Mouse (Mus musculus) cerebellum, postnatal 4 days (tissue): ENCODE measurements around the gene Fgfr2.

Experiments used
- DNase-seq, 2 experiments: peaks; one replicate each; pipeline ENCODE4 v3.0.0; 2022; ENCODE audit warnings: low spot score in 2 of 2, mixed read lengths in 1 of 2

The Fgfr2 gene

DNA sequence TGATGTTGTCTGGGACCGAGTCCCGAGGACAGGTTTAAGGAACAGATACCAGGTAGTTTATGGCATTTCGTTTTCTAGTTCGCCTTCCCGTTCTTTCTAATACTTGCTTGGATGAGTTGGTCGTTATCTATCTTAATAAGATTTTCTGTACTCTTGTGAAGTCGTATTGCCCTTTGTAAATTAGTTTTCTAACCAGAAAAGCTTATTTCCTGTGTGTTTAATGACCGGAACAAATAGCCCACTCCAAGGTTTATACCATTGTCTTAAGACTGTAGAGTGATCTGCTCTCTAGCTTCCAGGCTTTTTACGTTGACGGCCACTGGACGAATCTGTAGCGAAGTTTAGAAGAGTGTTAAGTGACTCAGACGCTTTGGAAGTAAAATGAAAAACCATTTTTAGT lies 2256.5 kb downstream of the Fgfr2 start:
- DNase-seq = no peak

DNA sequence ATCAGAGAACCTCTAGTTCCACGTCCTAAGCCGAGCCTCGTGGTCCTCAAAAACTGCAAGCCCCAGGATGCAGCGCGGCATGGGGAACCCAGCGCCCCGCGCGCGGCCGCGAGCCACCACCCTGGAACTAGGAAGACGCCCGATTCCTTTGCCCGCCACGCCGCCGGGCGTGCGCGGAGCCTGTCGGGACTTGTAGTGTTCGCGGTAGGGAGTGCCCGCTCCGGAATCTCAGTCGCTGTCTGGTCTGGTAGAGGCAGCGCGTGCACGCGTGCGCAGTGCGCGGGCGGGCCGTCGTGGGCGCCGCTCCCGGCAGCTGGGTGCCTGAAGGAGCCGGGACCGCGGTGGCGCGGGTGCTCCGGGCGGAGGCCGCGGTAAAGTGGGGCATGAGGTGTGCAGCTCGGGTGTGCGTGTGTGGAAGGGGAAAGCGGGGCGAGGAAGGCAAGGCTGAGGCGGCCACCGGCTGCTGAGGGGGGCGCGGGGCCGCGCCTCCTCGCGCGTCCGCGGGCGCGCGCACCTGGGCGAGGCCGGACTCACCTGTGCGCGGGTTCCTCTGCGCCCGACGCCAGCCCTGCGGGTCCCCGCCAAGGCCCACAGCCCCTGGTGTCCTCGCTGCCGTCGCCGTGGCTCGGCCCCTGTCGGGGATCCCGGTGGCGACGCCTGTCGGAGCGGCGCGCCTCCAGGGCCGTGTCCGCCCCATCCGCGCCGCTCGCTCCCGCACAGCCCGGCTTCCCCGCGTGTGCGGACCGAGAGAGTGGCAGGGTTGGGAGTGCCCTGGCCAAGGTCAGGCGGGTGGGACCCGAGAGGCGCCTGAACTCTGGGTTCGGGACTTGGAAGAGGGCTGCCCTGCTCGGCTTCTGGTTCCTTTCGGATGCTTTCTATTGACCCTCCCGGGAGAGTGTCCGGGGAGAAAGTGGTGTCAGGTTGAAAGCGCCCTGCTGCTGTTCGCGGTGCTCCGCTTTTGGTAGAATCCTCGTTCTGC lies 2257.2 kb downstream of the Fgfr2 start, which contains the start of gene Plekha1:
Plekha1 (plus strand) TSS at position 144 of the 979 bp plus-strand sequence.
- peak; percentile 90 to 96 for DNase-seq

DNA sequence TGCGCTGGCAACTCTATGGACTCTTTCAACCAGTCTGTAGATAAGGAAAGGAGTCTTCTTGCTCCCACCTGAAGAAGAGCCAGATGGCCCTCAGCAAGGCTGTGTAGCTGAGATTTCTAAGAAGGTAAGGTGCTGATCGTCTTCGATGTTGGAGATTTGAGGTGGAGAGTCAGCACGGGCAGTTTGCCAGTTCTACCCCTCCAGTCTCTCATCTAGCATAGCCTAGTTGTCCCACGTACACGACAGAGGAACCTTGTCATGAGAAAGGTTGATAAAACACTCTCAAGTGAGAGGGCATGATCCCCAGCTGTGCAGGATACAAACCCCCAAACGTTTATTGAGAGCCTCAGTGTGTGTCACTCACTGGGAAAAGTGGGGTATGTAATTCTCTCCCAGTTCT lies 2258.4 kb downstream of the Fgfr2 start:
- no peak for DNase-seq

DNA sequence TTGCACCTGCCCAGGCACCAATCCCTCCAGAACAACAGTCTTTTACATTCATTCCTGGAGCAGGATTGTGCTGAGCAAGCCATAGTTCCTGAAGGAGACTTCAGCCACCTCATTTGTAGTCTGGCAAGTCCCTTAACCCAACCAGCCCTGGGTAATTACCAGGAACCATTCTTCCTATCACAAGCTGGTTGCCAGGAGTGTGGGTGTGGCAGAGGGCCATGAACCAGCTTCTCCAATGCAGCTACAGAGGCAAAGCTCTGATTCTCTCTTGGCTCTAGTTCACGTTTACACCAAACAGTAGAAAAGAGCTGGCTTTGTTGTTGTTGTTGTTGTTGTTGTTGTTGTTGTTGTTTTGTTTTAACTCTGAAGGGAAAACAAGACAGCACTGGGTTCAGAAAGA lies 2260.6 kb downstream of the Fgfr2 start:
- DNase-seq = no peak

DNA sequence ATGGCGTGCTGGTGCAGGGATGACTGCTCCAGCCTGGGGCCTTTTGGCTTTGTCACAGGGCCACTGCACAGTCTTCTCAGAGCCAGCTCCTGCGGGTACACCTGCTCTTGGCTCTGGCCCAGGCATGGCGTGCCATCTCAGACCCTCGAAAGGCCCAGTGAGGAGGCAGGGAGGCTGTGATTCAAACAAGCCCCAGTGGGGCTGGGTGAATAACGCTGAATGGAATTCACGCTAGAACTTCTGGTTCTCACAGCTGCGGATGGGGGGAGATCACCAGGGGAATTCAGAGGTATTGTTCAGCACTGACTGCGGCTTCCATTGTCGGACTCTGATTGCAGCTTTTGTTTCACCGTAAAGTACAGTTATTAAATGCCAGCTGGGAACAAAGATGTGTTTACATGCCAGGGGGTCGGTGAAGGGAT lies 2262.4 kb downstream of the Fgfr2 start:
- no peak for DNase-seq

DNA sequence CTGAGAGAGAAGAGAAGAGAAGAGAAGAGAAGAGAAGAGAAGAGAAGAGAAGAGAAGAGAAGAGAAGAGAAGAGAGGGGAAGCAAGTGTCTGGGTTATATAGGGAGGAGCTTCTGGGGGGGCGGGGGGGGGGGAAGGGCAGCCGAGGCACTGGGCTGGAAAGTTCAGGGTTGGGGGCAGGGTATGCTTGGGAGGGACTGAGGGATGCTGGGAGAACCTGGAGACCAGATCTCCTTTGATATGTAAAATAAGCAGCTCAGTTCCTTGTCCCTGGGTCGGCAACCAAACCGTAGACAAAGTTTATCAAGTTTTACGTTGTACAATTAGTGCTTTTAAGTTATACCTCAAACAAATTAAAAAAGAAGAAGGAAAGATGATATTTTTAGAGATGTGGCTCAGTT lies 2263.2 kb downstream of the Fgfr2 start:
- no peak for DNase-seq

DNA sequence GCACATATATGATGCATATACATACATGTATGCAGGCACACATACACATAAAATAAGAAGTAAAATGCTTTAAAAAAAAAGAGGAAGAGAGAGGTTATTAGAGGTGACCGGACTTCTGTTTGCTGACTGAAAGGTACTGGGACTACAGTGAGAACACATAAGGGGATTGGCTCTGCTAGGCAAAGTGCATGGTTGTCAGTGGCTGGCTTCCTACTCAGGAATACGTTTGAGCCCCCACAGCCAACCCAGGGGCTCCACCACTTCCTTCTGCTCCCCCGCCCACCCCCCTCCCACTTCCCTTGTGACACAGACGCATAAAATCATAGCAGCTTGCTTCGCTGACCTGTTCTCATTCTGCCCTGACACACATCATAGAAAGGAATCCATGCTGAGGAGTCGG lies 2265.2 kb downstream of the Fgfr2 start:
- DNase-seq = no peak

DNA sequence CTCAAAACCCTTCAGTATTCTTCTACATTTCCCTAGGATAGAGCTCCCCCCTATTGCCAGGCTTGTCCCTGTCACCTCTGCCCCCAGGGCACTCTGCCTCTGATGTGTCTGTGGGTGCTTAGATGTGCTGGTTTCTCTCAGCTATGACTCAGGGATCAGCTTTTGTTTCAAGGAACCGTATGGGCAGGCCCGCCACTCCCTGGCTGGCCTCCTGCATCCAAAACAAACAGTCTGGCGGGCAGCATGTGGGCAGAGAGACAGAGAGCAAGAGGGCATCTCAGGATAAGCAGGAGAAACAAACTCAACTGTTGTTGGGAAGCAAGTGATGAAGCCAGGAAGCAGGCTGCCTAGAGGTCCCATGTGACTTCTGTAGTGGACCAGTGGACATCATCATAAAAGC lies 2267.5 kb downstream of the Fgfr2 start:
- no peak for DNase-seq

DNA sequence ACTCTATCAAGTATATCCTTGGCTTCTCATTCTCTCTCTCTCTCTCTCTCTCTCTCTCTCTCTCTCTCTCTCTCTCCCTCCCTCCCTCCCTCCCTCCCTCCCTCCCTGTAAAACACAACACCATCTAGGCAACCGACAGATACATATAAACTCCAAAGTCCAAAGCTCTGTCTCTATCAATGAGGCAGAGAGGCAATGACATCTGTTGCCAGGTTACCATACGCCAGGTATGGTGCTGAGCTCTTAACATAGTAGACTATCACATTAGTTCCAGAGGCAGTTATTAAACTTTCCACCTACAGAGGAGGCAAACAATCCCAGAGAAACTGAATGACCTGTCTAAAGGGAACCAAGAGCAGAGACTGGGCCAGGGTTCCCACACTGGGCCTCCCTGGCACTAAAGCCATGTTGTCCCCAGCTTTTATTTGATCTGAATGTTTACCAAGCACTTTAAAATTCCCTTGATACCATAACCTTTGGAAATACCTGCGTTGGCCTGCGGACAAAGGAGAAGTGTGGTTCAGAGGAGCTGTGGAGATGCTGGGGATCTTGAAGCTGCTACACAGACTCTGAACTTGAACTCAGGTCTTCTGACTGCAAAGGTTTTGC lies 2268.4 kb downstream of the Fgfr2 start:
- no peak for DNase-seq

DNA sequence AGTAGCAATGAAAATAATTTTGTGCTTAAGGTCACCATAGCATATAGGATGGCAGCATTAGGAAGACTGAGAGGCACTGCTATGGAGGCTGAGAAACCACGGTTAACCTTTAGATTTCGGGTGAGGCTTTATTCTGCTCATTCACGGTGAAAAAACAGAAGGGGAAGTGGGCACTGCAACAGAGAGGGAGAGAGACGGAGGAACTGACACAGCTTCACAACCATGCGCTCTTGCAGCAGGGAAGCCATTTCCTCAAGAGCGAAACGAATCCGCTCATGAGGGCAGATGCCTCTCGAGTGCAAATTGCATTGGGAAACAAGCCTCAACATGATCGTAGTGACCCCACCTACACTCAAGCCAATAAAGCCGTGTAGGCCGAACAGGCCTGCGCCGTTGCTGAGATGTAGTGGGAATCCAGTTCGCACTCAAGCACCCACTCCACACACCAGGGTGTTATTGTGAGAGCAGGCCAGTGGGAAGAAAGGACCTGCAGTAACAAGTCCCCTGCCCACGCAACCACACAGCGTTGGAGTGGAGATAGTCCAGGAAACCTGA lies 2275.9 kb downstream of the Fgfr2 start:
- no peak for DNase-seq

DNA sequence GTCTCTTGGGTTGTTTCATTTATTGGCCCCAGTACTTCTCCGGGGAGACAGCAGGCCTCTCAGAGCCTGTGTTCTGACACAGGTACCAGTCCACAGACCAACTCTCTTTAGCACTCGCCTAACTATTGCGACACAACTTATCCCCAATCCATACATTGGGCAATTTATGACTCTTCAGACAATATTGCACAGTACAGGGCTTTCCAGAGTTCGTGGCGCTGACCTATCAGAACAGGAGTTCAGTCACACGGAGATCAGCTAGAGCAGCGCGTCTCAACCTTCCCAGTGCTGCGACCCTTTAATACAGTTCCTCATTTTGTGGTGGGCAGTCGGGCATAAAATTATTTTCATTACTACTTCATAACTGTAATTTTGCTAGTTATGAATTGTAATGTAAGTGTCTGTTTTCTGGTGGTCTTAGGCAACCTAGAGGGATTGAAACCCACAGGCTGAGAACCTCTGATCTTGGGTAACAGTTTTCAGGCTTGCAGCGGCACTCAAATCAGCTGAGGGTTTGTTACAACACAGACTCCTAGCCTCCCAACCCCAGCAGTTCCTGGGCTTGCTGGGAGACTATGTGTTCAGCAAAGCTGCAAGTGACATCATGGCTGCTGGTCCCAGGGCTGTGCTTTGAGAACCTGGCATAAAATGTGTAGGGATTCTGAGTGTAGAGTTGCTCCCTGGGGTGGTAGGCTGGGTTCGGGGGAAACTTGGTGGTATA lies 2283.6 kb downstream of the Fgfr2 start:
- no peak for DNase-seq

DNA sequence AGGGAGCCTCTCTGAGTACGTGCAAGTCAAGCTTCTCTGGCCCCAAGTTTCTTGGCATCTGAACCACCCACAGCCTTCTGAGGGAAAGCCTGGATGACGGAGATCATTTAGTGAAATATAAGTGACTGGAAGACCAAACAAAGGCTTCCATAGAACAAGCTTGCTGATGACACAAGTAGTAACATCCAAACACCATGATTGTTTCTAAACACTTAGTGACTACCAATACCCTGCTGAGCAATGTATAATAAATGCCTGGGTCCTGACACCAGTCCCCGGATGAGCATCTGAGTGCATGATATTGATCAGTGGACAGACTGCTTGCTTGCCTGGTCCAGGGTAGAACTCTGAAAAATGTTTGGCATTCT lies 2284.5 kb downstream of the Fgfr2 start:
- no peak for DNase-seq

DNA sequence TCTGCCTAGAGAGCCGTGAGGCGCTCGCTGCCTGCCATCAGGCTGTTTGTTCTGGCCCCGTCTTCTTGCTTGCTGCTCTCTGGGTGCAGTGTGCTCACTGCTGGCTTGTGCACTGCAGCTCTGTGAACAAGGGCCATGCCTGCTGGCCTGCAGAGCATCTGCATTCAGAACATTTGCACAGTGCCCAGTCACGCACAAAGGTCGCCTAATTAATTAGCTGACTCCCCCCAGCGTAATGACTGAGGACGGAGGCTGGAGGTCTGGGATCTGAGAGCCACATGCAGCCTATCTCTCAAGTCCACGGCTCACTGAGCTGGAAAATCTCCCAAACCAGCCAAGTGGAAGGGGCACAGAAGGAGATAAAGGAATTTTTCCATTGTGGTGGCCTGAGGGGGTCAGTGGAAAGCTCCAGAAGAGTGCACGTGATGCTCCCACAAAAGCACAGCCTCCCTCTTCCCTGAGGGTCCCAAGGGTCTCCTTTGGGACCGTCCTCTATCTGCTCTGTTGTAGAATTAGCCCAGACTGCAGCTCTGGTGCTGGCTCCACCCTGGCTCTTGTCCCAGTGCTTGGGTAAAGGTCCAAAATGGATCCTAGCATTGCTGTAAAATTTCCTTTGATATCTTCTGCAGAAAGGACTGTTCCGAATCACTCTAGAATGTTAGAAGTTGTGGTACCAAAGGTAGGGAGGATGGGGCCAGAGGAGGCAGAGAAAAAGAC lies 2285.1 kb downstream of the Fgfr2 start:
- DNase-seq = peak; percentile 29 to 80

DNA sequence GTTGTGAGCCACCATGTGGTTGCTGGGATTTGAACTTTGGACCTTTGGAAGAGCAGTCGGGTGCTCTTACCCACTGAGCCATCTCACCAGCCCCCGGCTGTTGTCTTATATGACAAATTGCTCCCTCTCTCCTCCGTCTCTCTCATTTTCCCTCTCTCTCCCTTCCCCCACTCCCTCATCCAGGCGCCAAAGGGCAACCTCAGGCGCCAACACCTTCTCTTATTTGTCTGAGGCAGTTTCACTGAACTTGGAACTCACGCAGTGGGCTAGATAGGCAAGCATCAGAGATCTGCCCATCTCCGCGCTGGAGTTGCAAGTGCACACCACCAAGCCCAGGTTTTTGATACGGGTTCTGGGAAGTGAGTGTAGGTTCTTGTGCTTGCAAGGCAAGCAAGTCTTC lies 2287.1 kb downstream of the Fgfr2 start:
- no peak for DNase-seq

DNA sequence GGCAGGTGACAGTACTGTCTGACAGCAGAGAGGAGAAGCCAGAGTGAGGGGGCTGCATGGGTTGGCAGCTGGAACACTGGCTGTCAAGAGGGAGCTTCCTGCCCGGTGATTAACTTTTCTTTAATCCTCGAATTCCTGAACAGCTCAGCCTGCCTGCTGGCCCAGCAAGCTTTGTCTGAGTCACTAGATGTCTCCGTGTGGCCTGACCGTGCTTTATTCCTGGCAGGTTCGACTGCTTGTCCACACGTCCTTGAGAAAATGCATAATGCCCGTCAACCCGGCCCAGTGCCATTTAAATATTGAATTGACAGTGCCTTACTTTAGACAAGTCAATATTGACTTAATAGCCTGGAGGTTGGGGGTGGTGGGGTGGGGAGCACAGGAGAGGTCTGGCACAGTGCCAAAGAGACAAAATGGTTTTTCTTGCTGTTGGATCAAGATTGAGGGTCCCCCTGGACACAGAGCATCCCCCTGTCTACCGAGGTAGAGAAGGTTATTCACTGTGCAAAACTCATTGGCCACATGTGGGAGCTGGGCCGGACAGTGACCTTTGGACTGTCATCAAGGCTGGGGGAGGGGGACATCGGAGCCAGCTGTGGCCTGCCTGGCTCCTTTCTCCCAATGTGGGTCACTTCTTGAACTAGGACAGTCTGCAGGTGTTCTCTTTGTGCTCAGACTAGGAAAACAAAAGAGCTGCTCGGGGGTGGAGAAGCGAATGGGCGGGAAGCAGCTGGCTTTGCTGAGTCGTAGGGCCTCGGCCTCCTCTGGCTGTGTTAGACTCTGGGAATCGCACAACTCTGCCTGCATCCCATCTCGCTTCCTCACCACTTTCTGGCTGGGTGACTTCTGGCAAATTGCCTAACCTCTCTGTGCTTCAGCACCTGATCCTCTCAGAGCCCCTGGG lies 2287.9 kb downstream of the Fgfr2 start:
- DNase-seq = peak in 1 of 2 experiments; percentile 52

DNA sequence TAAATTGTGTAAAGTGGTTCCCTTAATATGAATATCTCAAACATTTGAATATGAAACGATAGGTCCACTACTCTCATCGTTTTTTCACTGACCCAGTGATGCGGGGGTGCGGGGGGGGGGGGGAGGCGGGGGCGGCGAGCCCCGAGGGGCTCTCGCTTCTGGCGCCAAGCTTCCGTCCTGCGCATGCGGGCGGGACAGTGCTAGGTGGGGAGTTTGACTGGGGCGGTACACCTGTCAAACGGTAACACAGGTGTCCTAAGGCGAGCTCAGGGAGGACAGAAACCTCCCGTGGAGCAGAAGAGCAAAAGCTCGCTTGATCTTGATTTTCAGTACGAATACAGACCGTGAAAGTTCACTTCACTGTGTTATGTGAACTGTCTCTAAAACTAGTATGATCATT lies 2288.9 kb downstream of the Fgfr2 start:
- DNase-seq = peak in 1 of 2 experiments; percentile 38

DNA sequence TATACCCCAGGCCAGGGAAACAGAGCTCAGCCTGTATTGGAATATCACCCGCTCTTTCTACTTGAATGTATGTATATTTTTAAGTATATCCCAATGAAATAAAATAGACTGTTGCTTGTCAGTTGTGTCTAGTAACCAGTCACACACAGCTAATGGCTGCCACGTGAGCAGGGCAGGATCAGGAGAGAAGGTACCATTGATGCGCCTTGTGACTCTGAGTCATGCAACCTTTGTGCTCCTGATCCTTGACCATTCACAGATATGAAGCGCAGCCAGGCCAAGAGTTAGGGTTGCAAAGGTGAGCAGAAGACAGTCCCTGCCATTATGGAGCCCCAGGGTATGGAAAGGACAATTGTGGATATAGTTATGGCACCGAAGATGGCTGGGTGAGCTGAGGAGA lies 2291.6 kb downstream of the Fgfr2 start:
- no peak for DNase-seq

DNA sequence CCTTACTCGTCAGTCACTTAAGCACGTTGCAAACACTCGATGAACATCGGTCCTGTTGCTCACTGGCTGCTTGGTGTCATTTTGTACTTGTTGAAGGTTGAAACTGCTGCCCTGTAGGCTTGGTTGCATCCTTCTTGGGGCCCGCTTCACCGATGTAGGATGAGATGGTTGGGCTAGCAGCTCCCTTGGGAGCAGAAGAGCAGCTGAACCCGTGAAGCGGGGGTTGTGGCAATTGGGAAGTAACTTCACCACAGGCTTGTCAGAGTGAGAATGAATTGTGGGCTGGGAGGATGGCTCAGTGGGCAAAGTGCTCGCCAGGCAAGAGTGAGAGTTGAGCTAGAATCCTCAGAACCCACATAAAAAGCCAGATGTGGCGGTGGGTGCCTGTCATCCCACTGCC lies 2294.7 kb downstream of the Fgfr2 start:
- no peak for DNase-seq

DNA sequence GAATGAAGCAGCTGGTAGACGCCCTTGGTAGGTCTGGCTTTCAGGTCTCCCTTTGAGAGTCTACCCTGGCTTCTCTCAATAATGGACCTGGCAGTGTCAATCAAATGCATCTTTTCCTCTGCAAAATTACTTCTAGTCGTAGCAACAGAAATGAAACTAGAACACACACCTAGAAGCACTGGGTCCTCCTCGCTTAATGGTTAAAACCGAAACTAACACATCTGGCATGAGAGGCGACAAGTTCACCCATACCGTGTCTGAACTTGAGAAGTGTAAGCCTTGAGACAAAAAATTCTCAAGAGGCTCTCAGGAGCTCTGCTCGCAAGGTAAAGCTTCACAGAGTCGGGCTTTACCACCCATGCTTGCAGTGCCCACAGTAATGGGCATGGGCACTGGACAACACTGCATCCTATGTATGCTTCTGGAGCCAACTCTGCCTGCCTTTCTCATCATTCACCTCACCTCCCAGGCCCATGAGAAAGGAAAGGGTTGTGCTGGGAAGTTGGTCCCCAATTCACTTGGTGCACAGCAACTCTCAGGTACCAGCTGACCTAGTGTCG lies 2295.2 kb downstream of the Fgfr2 start:
- DNase-seq = no peak

DNA sequence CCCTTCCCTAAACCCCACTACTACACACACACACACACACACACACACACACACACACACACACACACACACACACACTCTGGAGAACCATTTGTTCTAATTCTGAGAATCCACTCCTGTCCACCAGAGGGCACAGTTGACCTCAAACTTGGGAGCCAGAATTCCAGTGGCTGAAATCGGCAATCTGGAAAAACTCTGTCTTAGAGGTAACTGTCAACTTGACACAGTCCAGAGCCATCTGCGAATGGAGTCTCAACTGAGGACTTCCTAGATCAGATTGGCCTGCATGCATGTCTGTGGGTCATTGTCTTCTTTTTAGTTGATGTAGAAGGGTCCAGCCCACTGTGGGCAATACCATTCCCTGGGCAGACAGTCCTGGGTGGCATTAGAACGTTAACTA lies 2295.7 kb downstream of the Fgfr2 start:
- peak in 1 of 2 experiments; percentile 62 for DNase-seq
